Mouse (Mus musculus) lung, embryonic 14.5 days (tissue): ENCODE measurements at regions not wholly inside any gene's neighbourhood (a gene's known extent, or its start where the extent isn't known, plus 50 kb on each side); places are given as distances from the start of the nearest gene placed in this dataset.
A peak's percentile ranks its signal among the peaks of the same experiment; 100 is the strongest.
"Not testable (repeated sequence)": the region's sequence is repeated elsewhere in the genome, so short reads cannot be mapped to it uniquely, and the experiment has no call there.

Experiments used
- ATAC-seq: fragments of 200-750 bp; cut with Nextera tagmentation; 2 replicates; pipeline ENCODE4 v1.8.0; 2017; ENCODE audit warnings: mild to moderate bottlenecking, moderate TSS enrichment, moderate library complexity; ENCODE audit not compliant: insufficient read depth
- DNase-seq: peaks from one replicate; pipeline ENCODE4 v3.0.0-alpha.2; 2015
- H3K27ac ChIP-seq: fragments of 300-500 bp; sonication (generic); 2 replicates; pipeline ENCODE4 v1.5.1; 2014; ENCODE audit warnings: low read depth, mild to moderate bottlenecking, moderate library complexity
- H3K27me3 ChIP-seq: fragments of 300-500 bp; sonication (generic); 2 replicates; pipeline ENCODE4 v1.6.1; 2014; ENCODE audit warnings: low read length, control low read depth; ENCODE audit not compliant: insufficient read depth
- H3K36me3 ChIP-seq: fragments of 300-500 bp; sonication (generic); 2 replicates; pipeline ENCODE4 v1.6.1; 2014; ENCODE audit warnings: control low read depth; ENCODE audit not compliant: insufficient read depth
- H3K4me1 ChIP-seq: fragments of 300-500 bp; sonication (generic); 2 replicates; pipeline ENCODE4 v1.6.1; 2014; ENCODE audit warnings: antibody characterized with exemption, control low read depth; ENCODE audit not compliant: insufficient read depth
- H3K4me2 ChIP-seq: fragments of 300-500 bp; sonication (generic); 2 replicates; pipeline ENCODE4 v1.6.1; 2014; ENCODE audit warnings: mild to moderate bottlenecking
- H3K4me3 ChIP-seq: fragments of 300-500 bp; sonication (generic); 2 replicates; pipeline ENCODE4 v1.5.1; 2014; ENCODE audit warnings: low read depth, low read length
- H3K9ac ChIP-seq: fragments of 300-500 bp; sonication (generic); 2 replicates; pipeline ENCODE4 v1.6.1; 2014
- H3K9me3 ChIP-seq: fragments of 300-500 bp; sonication (generic); 2 replicates; pipeline ENCODE4 v1.6.1; 2016; ENCODE audit warnings: low read depth, low read length, control low read depth
- CTCF ChIP-seq: IDR thresholded peaks from 2 replicates; pipeline ENCODE4 v1.5.1; 2016; ENCODE audit warnings: antibody characterized with exemption, low read depth
- WGBS: fragments of 180-500 bp; shearing (Covaris S2); extraction: QIAGEN DNeasy Blood & Tissue Kit; methylation state at CpG from one replicate; pipeline ENCODE4 v1.1.7; 2014; 5-methylcytosine and 5-hydroxymethylcytosine counted together

- Histone ChIP-seq H3K4me3 (no peak overlapping the region), H3K36me3 (no peaks in the 10 kb centered on the region), H3K27ac (no peak overlapping the region), H3K9me3 (no peaks in the 10 kb centered on the region), H3K9ac (no peak overlapping the region), H3K4me1 (no peaks in the 10 kb centered on the region), H3K4me2 (no peak overlapping the region), H3K27me3 (no peaks in the 10 kb centered on the region)
- ATAC-seq (no peak), DNase-seq (no peak)
- TF ChIP-seq CTCF: no peak
Observed at GRCm38 (mm10) chr6:70160442-70160841, 631.6 kb downstream of the Rpia start.

- H3K36me3 ChIP-seq, H3K4me3 ChIP-seq, ATAC-seq: not testable (repeated sequence)
Observed at GRCm38 (mm10) chr6:70155771-70156170, 636.3 kb downstream of the Rpia start.

GRCm38 (mm10) chr6:70151098-70151838 is 640.8 kb downstream of the Rpia start:
- not testable (repeated sequence) for DNase-seq, H3K36me3 ChIP-seq, H3K4me1 ChIP-seq, H3K9ac ChIP-seq, ATAC-seq, H3K4me3 ChIP-seq, H3K9me3 ChIP-seq, H3K27ac ChIP-seq, H3K4me2 ChIP-seq, H3K27me3 ChIP-seq
- 76% methylated on average over 2 of the region's 2 CpGs for WGBS

More at GRCm38 (mm10) chr6:70155771-70156170, 636.3 kb downstream of the Rpia start:
- not testable (repeated sequence) for H3K27ac ChIP-seq, H3K9ac ChIP-seq, DNase-seq, H3K4me1 ChIP-seq, H3K27me3 ChIP-seq, H3K9me3 ChIP-seq, H3K4me2 ChIP-seq

- no peak overlapping the region for H3K9ac ChIP-seq
- peak; percentile 62 for TF ChIP-seq CTCF
- no peaks in the 10 kb centered on the region for H3K9me3 ChIP-seq
- H3K36me3 ChIP-seq: no peaks in the 10 kb centered on the region
- H3K4me1 ChIP-seq: no peaks in the 10 kb centered on the region
- H3K27ac ChIP-seq: no peak overlapping the region
- H3K4me2 ChIP-seq: no peak overlapping the region
- DNase-seq (peak; percentile 43), ATAC-seq (no peak)
- no peak overlapping the region for H3K4me3 ChIP-seq
- no peaks in the 10 kb centered on the region for H3K27me3 ChIP-seq
Observed at GRCm38 (mm10) chr6:70146986-70147385, 645.0 kb downstream of the Rpia start.

- H3K27ac ChIP-seq, H3K4me2 ChIP-seq, H3K9me3 ChIP-seq, H3K9ac ChIP-seq, H3K4me3 ChIP-seq, ATAC-seq, H3K36me3 ChIP-seq, H3K27me3 ChIP-seq, DNase-seq, H3K4me1 ChIP-seq: not testable (repeated sequence)
- 66% methylated on average over 4 of the region's 4 CpGs for WGBS
Observed at GRCm38 (mm10) chr6:70143341-70143740, 648.7 kb downstream of the Rpia start.

GRCm38 (mm10) chr6:70116811-70117210 is 675.2 kb downstream of the Rpia start:
- 55% methylated on average over 1 of the region's 1 CpGs for WGBS
- DNase-seq: no peak
- no peak for TF ChIP-seq CTCF
- Histone ChIP-seq H3K36me3 (no peaks in the 10 kb centered on the region), H3K4me2 (no peak overlapping the region), H3K9me3 (no peaks in the 10 kb centered on the region), H3K27ac (no peak overlapping the region), H3K4me1 (no peaks in the 10 kb centered on the region), H3K27me3 (no peaks in the 10 kb centered on the region), H3K9ac (no peak overlapping the region), H3K4me3 (no peak overlapping the region)
- ATAC-seq: no peak

GRCm38 (mm10) chr6:70111892-70112291 is 680.1 kb downstream of the Rpia start:
- H3K9ac ChIP-seq: no peak overlapping the region
- H3K27me3 ChIP-seq: no peaks in the 10 kb centered on the region
- ATAC-seq (no peak), DNase-seq (no peak)
- H3K36me3 ChIP-seq: no peaks in the 10 kb centered on the region
- no peaks in the 10 kb centered on the region for H3K9me3 ChIP-seq
- H3K27ac ChIP-seq: no peak overlapping the region
- TF ChIP-seq CTCF: no peak
- H3K4me2 ChIP-seq: no peak overlapping the region
- H3K4me1 ChIP-seq: no peaks in the 10 kb centered on the region
- no peak overlapping the region for H3K4me3 ChIP-seq

- ATAC-seq, H3K4me1 ChIP-seq, H3K9me3 ChIP-seq, H3K27me3 ChIP-seq, H3K4me2 ChIP-seq, DNase-seq, H3K36me3 ChIP-seq, H3K27ac ChIP-seq, H3K9ac ChIP-seq, H3K4me3 ChIP-seq: not testable (repeated sequence)
Observed at GRCm38 (mm10) chr6:70109412-70109811, 682.6 kb downstream of the Rpia start.
